In genomic region chr7:130068316-130068715, GRCm38 (mm10) we compare ENCODE assay signal across 26 mouse cellular contexts.
"Had no signal": no experiment of that assay in that cellular context is flagged by ENCODE, and none has a peak within 500 bp of the region (broad histone marks: within the 10 kb centered on the region; RNA-seq: fewer than 3 reads in every experiment).

No protein-coding gene starts in this region.

- H3K9me3 ChIP-seq: forebrain, embryonic 15.5 days; heart, embryonic 10.5 days; heart, embryonic 12.5 days; hindbrain, embryonic 10.5 days; hindbrain, embryonic 12.5 days; intestine, embryonic 15.5 days; limb, embryonic 13.5 days had no signal

- H3K36me3 ChIP-seq: forebrain, embryonic 15.5 days; heart, embryonic 10.5 days; heart, embryonic 12.5 days; hindbrain, embryonic 10.5 days; hindbrain, embryonic 12.5 days; intestine, embryonic 15.5 days; limb, embryonic 13.5 days had no signal

- H3K4me3 ChIP-seq: forebrain, embryonic 15.5 days; gastrocnemius, adult 2 months; heart, adult 2 months; heart, embryonic 10.5 days; heart, embryonic 12.5 days; hindbrain, embryonic 10.5 days; hindbrain, embryonic 12.5 days; intestine, embryonic 15.5 days; layer of hippocampus, adult 2 months; limb, embryonic 13.5 days had no signal

- H3K27me3 ChIP-seq: forebrain, embryonic 15.5 days; heart, embryonic 12.5 days; intestine, embryonic 15.5 days; limb, embryonic 13.5 days had no signal

- H3K9ac ChIP-seq: forebrain, embryonic 15.5 days; heart, embryonic 12.5 days; hindbrain, embryonic 12.5 days; hindbrain, embryonic 14.5 days; intestine, embryonic 15.5 days; limb, embryonic 13.5 days had no signal

- H3K27ac ChIP-seq: forebrain, embryonic 15.5 days; gastrocnemius, adult 2 months; heart, adult 2 months; heart, embryonic 10.5 days; hindbrain, embryonic 10.5 days; hindbrain, embryonic 12.5 days; hindbrain, embryonic 14.5 days; intestine, embryonic 15.5 days; layer of hippocampus, adult 2 months; limb, embryonic 13.5 days had no signal

- DNase-seq: gastrocnemius, adult 2 months; gastrocnemius, postnatal 10 days; gastrocnemius, postnatal 25 days; heart, adult 2 months; heart, postnatal 10 days; heart, postnatal 4 days; kidney, adult 18-20 months; kidney, adult 8-10 months; kidney, postnatal 10 days; kidney, postnatal 25 days; kidney, postnatal 4 days; layer of hippocampus, adult 9-11 months; layer of hippocampus, postnatal 36 days; left cerebral cortex, postnatal 4 days had no signal

- ATAC-seq: forebrain, embryonic 15.5 days; hindbrain, embryonic 16.5 days; inflammation-experienced regulatory T-cells, adult 6 months; intestine, embryonic 15.5 days; intestine, postnatal 0 days had no signal

- H3K4me2 ChIP-seq: forebrain, embryonic 15.5 days; heart, embryonic 12.5 days; hindbrain, embryonic 12.5 days; hindbrain, embryonic 14.5 days; intestine, embryonic 15.5 days; limb, embryonic 13.5 days had no signal
